In the genomic region with DNA sequence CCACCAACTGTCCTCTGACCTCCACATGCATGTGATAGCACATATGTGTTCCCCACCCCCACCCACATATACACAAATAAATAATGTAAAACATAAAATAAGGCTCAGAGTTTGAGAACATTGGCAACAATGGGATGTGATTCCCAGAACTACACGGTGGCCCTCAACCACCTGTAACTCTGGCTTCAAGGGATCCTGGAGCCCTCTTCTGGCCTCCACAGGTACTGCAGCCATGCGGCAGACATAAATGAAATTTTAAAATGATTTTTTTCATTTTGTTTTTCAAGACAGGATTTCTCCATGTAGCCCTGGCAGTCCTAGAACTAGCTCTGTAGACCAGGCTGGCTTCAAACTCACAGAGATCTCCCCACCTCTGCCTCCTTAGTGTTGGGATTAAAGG, we compare ENCODE assay signal across 10 mouse cellular contexts.
DNase-seq lines count a peak whose midpoint lies in the region; ATAC-seq and TF ChIP-seq lines count a peak whose summit lies in the region.
"Had no signal": no experiment of that assay in that cellular context is flagged by ENCODE, and none has a peak within 500 bp of the region (broad histone marks: within the 10 kb centered on the region; RNA-seq: fewer than 3 reads in every experiment).

No protein-coding gene starts in this region.

- no peaks in the 10 kb centered on the region for H3K36me3 ChIP-seq in kidney, postnatal 0 days (ENCODE audit: insufficient read depth, low read length)
- no peaks in the 10 kb centered on the region for H3K36me3 ChIP-seq in testis, adult 2 months (ENCODE audit: control insufficient read depth, insufficient read depth, low read length)
- H3K36me3 ChIP-seq in stomach, postnatal 0 days (ENCODE audit: control insufficient read depth, insufficient read depth, low read length) = no peaks in the 10 kb centered on the region

- no peak for DNase-seq in kidney, postnatal 0 days (ENCODE audit: low spot score)
- no peak for DNase-seq in kidney, postnatal 25 days
- DNase-seq in testis, postnatal 10 days (ENCODE audit: low spot score) = no peak
- DNase-seq in R1 (ENCODE audit: low read depth, low spot score) = peak; percentile 54
- no peak for DNase-seq in stomach, postnatal 0 days (ENCODE audit: low spot score)
- no peak for DNase-seq in cerebellum, adult 8-10 months
- DNase-seq: cerebellum, adult 9-11 months; thymus, adult 18-20 months had no signal

- no peak for TF ChIP-seq POLR2A in testis, adult 2 months (IDR thresholded peaks at IDR 0.05; ENCODE audit: control insufficient read depth, low read depth, low read length)

- H3K9me3 ChIP-seq in kidney, postnatal 0 days (replicated peaks; ENCODE audit: low read length) = no peaks in the 10 kb centered on the region
- no peaks in the 10 kb centered on the region for H3K9me3 ChIP-seq in stomach, postnatal 0 days (ENCODE audit: control insufficient read depth, low read length)
- H3K9me3 ChIP-seq: megakaryocyte, embryonic 14.5 days had no signal

- no peak overlapping the region for H3K4me2 ChIP-seq in kidney, postnatal 0 days (ENCODE audit: low read length)
- no peak overlapping the region for H3K4me2 ChIP-seq in stomach, postnatal 0 days (replicated peaks; ENCODE audit: low read depth)

- H3K27me3 ChIP-seq in kidney, postnatal 0 days (ENCODE audit: insufficient read depth, low read length) = no peaks in the 10 kb centered on the region
- no peaks in the 10 kb centered on the region for H3K27me3 ChIP-seq in testis, adult 2 months (ENCODE audit: control insufficient read depth, insufficient read depth, low read length)
- H3K27me3 ChIP-seq in stomach, postnatal 0 days (ENCODE audit: control insufficient read depth, insufficient read depth, low read length) = no peaks in the 10 kb centered on the region
- H3K27me3 ChIP-seq: megakaryocyte, embryonic 14.5 days had no signal

- peak; percentile 55; the same call in 1 of the 2 replicates for TF ChIP-seq CTCF in kidney, postnatal 0 days (IDR thresholded peaks at IDR 0.05; ENCODE audit: low read depth)
- TF ChIP-seq CTCF in testis, adult 2 months (IDR thresholded peaks at IDR 0.05; ENCODE audit: control insufficient read depth, insufficient read depth, insufficient replicate concordance, low read depth, low read length) = peak; percentile 61; the same call in 1 of the 2 replicates
- peak; percentile 62 for TF ChIP-seq CTCF in stomach, postnatal 0 days (IDR thresholded peaks at IDR 0.05; ENCODE audit: low read depth)

- H3K4me1 ChIP-seq in kidney, postnatal 0 days (replicated peaks; ENCODE audit: insufficient read depth, low read length) = no peaks in the 10 kb centered on the region
- no peaks in the 10 kb centered on the region for H3K4me1 ChIP-seq in testis, adult 2 months (ENCODE audit: control insufficient read depth, insufficient read depth, low read length)
- no peaks in the 10 kb centered on the region for H3K4me1 ChIP-seq in stomach, postnatal 0 days (replicated peaks; ENCODE audit: control insufficient read depth, insufficient read depth)

- no peak for ATAC-seq in kidney, postnatal 0 days (replicated peaks; ENCODE audit: low FRiP score, low read depth)
- ATAC-seq in stomach, postnatal 0 days (ENCODE audit: low FRiP score, low TSS enrichment) = no peak

- no peak overlapping the region for H3K9ac ChIP-seq in kidney, postnatal 0 days (ENCODE audit: low read depth, low read length)
- no peak overlapping the region for H3K9ac ChIP-seq in stomach, postnatal 0 days (ENCODE audit: low read length)

- no peak overlapping the region for H3K27ac ChIP-seq in kidney, postnatal 0 days
- H3K27ac ChIP-seq in testis, adult 2 months (ENCODE audit: control insufficient read depth, insufficient read depth, low read depth, low read length) = no peak overlapping the region
- H3K27ac ChIP-seq in stomach, postnatal 0 days (replicated peaks) = no peak overlapping the region

- 84% methylated on average over 2 of the region's 2 CpGs for WGBS in kidney, postnatal 0 days
- 77% methylated on average over 2 of the region's 2 CpGs for WGBS in stomach, postnatal 0 days

- TF ChIP-seq EP300 in stomach, postnatal 0 days (optimal IDR thresholded peaks at IDR 0.05) = no peak

- no peak overlapping the region for H3K4me3 ChIP-seq in kidney, postnatal 0 days (replicated peaks; ENCODE audit: low read depth, low read length)
- H3K4me3 ChIP-seq in testis, adult 2 months (ENCODE audit: control insufficient read depth, low read depth, low read length) = no peak overlapping the region
- no peak overlapping the region for H3K4me3 ChIP-seq in stomach, postnatal 0 days (ENCODE audit: low read depth, low read length)
- H3K4me3 ChIP-seq: megakaryocyte, embryonic 14.5 days had no signal
